In genomic region chr15:10680514-10680913, GRCm38 (mm10) we compare ENCODE assay signal across 25 mouse cellular contexts. TPM values are rescaled to one million over a fixed set of nuclear protein-coding genes. Genes with fewer than 3 reads are reported as not detected.
DNase-seq lines count a peak whose midpoint lies in the region; ATAC-seq lines count a peak whose summit lies in the region.
"Had no signal": no experiment of that assay in that cellular context is flagged by ENCODE, and none has a peak within 500 bp of the region (broad histone marks: within the 10 kb centered on the region; RNA-seq: fewer than 3 reads in every experiment).

No protein-coding gene starts in this region.

- H3K27me3 ChIP-seq in forebrain, embryonic 15.5 days = no peaks in the 10 kb centered on the region
- H3K27me3 ChIP-seq in forebrain, embryonic 10.5 days (ENCODE audit: poor library complexity, severe bottlenecking) = no peaks in the 10 kb centered on the region
- no peaks in the 10 kb centered on the region for H3K27me3 ChIP-seq in embryonic facial prominence, embryonic 15.5 days
- H3K27me3 ChIP-seq: CH12.LX; hindbrain, embryonic 12.5 days; hindbrain, embryonic 15.5 days; Patski had no signal

- no peaks in the 10 kb centered on the region for H3K36me3 ChIP-seq in forebrain, embryonic 15.5 days
- H3K36me3 ChIP-seq in forebrain, embryonic 10.5 days (replicated peaks) = peaks cover 9% of the 10 kb centered on the region
- H3K36me3 ChIP-seq in embryonic facial prominence, embryonic 15.5 days = no peaks in the 10 kb centered on the region
- H3K36me3 ChIP-seq: G1E; hindbrain, embryonic 12.5 days; hindbrain, embryonic 15.5 days had no signal

- no peaks in the 10 kb centered on the region for H3K9me3 ChIP-seq in forebrain, embryonic 15.5 days
- H3K9me3 ChIP-seq in forebrain, embryonic 10.5 days = no peaks in the 10 kb centered on the region
- H3K9me3 ChIP-seq in embryonic facial prominence, embryonic 15.5 days (replicated peaks) = no peaks in the 10 kb centered on the region
- H3K9me3 ChIP-seq: G1E; hindbrain, embryonic 12.5 days; hindbrain, embryonic 15.5 days had no signal

- WGBS in forebrain, embryonic 15.5 days = 69% methylated on average over 5 of the region's 5 CpGs
- 90% methylated on average over 5 of the region's 5 CpGs for WGBS in forebrain, embryonic 10.5 days
- 63% methylated on average over 5 of the region's 5 CpGs for WGBS in embryonic facial prominence, embryonic 15.5 days

- H3K9ac ChIP-seq in forebrain, embryonic 15.5 days (replicated peaks) = no peak overlapping the region
- no peak overlapping the region for H3K9ac ChIP-seq in embryonic facial prominence, embryonic 15.5 days
- H3K9ac ChIP-seq: hindbrain, embryonic 12.5 days; hindbrain, embryonic 15.5 days had no signal

- H3K4me2 ChIP-seq in forebrain, embryonic 15.5 days (replicated peaks) = no peak overlapping the region
- H3K4me2 ChIP-seq in embryonic facial prominence, embryonic 15.5 days (replicated peaks) = no peak overlapping the region
- H3K4me2 ChIP-seq: heart, embryonic 11.5 days; hindbrain, embryonic 12.5 days; hindbrain, embryonic 15.5 days had no signal

- ATAC-seq in forebrain, embryonic 15.5 days (replicated peaks) = peak; percentile 32; the same call in 1 of the 2 replicates
- peak; percentile 91 for ATAC-seq in frontal cortex, adult (ENCODE audit: low TSS enrichment)
- no peak for ATAC-seq in embryonic facial prominence, embryonic 15.5 days (ENCODE audit: insufficient number of reproducible peaks, low FRiP score, low TSS enrichment, low read depth)
- ATAC-seq: Patski had no signal

- intact Hi-C loops in left cerebral cortex, postnatal 36 days (cut with DNase I) = no loop called here

- H3K27ac ChIP-seq in forebrain, embryonic 15.5 days (replicated peaks) = peak overlapping the region; percentile 31; the same call in 1 of the 2 replicates
- H3K27ac ChIP-seq in forebrain, embryonic 10.5 days = no peak overlapping the region
- peak overlapping the region; percentile 74; the same call in 1 of the 2 replicates for H3K27ac ChIP-seq in embryonic facial prominence, embryonic 15.5 days (replicated peaks)
- H3K27ac ChIP-seq: hindbrain, embryonic 12.5 days; hindbrain, embryonic 15.5 days had no signal

- H3K4me1 ChIP-seq in forebrain, embryonic 15.5 days = peaks cover 15% of the 10 kb centered on the region
- peaks cover 16% of the 10 kb centered on the region for H3K4me1 ChIP-seq in forebrain, embryonic 10.5 days
- peaks cover 60% of the 10 kb centered on the region for H3K4me1 ChIP-seq in embryonic facial prominence, embryonic 15.5 days
- H3K4me1 ChIP-seq: hindbrain, embryonic 15.5 days had no signal

- H3K4me3 ChIP-seq in forebrain, embryonic 15.5 days = no peak overlapping the region
- no peak overlapping the region for H3K4me3 ChIP-seq in forebrain, embryonic 10.5 days
- H3K4me3 ChIP-seq in embryonic facial prominence, embryonic 15.5 days (replicated peaks) = no peak overlapping the region
- H3K4me3 ChIP-seq: erythroblast, embryonic 14.5 days; gastrocnemius, adult 2 months; hindbrain, embryonic 12.5 days; hindbrain, embryonic 15.5 days had no signal

- DNase-seq in forebrain, embryonic 10.5 days (ENCODE audit: extremely low spot score, low spot score) = no peak
- DNase-seq in frontal cortex, postnatal 25 days (ENCODE audit: low spot score in 2 of 2) = no peak
- no peak for DNase-seq in lung, postnatal 36 days
- no peak for DNase-seq in left cerebral cortex, postnatal 36 days (ENCODE audit: low spot score in 2 of 2)
- DNase-seq: adrenal gland, postnatal 10 days; adrenal gland, postnatal 36 days; B cell, adult 2 months; cerebellum, adult 11 months; cerebellum, adult 2 months; cerebellum, adult 9-11 months; cerebellum, postnatal 25 days; gastrocnemius, adult 2 months; gastrocnemius, postnatal 14 days; heart, adult 11 months; kidney, adult 11 months had no signal

RNA-seq across cellular contexts. Expression of gene Rai14, which starts 33.9 kb away (rescaled TPM):
- 37.4 and 38.2 TPM in 2 replicates for polyA plus RNA-seq in forebrain, embryonic 15.5 days (2015; fragmentation: Nextera tagmentation; extraction: Ambion mirVana)
- 47.8 and 50.5 TPM in 2 replicates for polyA plus RNA-seq in forebrain, embryonic 10.5 days (2016; fragmentation: Nextera tagmentation; extraction: Ambion mirVana)
- polyA plus RNA-seq in embryonic facial prominence, embryonic 15.5 days (2015; fragmentation: Nextera tagmentation; extraction: Ambion mirVana) = 54.7 and 59.5 TPM in 2 replicates
- 1 to 10 TPM; 8.0 to 10.0 TPM for total RNA-seq in left cerebral cortex, postnatal 36 days (2021)
- polyA plus RNA-seq: erythroblast, embryonic 14.5 days; G1E had no signal
